Mouse (Mus musculus) CD4-positive helper T cell, adult 2 months (primary cell): ENCODE measurements at regions not wholly inside any gene's neighbourhood (a gene's known extent, or its start where the extent isn't known, plus 50 kb on each side); places are given as distances from the start of the nearest gene placed in this dataset.
A peak's percentile ranks its signal among the peaks of the same experiment; 100 is the strongest.

Experiments
- DNase-seq: peaks from one replicate; pipeline ENCODE4 v3.0.0-alpha.2; 2012; ENCODE audit warnings: low read depth, missing footprints, low spot score

DNA sequence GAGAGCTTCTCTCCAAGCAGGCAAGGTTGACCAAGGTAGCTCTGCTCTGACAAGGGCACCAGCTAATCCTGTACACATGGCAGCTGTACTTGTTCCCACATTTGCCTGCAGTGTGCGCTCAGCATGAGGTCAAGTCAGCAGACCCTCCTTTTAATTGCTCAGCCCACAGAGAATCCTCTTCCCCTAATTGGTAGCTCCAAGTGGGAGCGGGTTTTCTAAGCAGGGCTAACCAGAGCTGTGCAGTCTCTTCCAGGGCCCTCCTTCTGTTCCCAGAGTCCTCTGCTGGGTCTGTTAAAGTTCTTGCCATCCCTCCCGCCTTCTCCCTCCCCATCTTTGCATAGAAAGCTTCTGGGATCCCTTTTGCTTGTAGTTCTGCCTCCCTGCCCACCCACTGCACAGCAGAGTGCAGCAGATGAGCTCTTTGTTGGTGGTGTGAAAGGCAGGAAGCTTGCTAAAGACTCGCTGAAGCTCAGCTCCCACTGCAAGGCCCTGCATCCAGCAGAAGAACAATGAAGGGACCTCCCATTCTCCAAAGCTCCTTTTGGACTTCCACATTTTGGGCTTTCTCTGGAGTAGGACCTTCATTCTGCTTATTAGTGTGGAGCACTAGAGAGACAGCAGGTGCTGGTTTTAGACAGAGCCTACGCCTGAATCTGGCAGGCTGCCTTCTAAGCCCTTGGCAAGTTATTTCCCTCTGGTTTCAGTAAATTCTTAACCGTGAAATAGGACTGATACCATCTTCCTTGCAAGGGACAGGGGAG, 235.3 kb upstream of the Serp2 start:
- no peak for DNase-seq

DNA sequence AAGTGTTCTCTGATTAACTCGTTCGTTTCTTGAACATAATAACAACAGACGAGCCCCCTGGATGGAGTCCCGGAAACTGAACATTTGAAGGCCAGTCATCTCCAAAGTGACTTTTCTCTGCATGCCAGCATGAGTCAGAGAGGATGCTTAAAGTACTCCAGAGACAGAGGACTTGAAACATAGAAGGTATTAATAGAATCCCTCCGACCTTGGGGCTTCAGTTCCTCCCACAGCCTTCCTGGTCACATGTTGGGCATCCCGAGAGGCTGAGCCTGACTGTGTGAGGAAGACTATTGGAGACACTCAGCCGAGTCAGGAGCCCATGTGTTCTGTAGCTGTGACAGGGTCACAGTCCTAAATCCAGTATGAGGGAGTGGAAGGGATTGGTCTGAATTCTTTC, 232.7 kb upstream of the Serp2 start:
- DNase-seq, result no peak

DNA sequence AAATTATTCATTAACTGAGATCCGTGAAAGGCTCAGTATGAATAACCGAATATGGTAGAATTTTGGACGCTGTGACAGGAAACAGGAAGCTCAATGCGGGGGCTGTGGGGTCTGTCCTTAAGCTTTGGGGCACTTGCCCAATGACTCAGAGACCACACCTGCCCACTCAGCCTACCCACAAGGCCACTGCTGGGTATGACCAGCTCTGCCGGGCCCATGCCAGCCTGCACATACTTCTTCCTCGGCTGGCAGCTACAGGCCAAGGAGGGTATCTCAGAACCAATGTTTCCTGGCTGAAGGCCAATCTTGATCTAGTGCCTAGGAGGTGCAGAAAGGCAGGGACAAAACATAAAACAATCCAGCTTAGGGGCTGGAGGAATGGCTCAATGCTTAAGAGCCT, 230.9 kb upstream of the Serp2 start:
- DNase-seq, result no peak

DNA sequence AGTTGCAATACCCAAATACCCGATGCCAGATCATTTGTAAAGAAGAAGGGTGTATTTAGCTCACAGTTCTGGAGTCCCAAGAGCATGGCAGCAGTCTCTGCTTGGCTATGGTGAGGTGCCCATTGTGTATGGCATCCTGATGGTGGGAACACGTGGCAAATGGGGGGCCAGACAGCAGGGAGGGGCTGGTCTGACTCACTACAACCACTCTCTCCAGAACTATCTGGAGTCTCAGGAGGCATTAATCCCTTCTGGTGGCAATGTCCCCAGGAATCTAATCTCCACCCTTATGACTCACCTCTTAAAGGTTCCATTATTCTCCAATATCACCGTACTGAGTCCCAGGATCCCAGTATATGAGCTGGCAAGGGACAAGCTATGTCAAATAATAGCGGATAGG, 229.5 kb upstream of the Serp2 start:
- DNase-seq, result no peak

- DNase-seq, result peak; percentile 83
Measured at GRCm38 (mm10) chr14:76781524-76781880, 224.8 kb upstream of the Serp2 start.

GRCm38 (mm10) chr14:76780572-76781523, 224.2 kb upstream of the Serp2 start:
- DNase-seq, result no peak

DNA sequence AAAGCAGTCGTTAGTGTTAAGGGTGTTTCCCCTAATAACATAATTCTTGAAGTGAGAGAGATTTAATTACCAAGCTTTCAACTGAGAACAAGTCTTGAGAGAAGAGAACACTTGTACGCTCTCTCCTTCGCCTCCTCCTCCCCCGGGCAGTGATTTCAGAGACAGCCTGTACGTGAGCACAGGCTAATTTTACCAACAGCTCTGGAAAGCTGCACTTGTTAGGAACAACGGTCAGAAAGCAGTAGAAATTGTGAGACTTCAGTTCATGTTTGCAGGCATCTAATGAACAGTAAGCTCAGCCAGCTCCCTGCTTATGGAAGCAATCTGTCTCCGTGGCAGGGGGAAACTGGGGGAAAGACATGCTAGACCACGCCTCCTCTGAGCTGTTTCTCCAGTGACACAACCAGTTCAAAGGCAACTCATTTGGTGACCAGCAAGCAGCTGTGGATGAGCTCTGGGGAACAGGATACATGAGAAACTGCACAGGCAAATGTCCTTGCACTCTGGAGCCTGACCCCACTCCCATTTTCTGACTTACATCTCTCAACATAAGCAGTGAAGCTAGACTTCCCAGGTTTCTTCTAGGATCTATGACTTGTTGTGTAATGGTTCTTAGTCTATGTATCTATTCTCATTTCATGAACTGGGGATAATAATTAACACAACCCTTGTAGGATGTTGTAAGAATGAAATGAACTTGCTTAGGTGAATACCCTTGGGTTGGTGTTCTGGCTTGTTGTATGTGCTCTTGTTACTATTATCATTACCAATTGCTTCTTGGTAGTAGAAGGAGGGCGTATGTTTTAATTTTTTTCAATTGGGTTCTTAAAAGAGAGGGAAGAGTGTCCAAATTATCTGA, 222.1 kb upstream of the Serp2 start:
- no peak for DNase-seq

GRCm38 (mm10) chr14:76775387-76775924, 218.8 kb upstream of the Serp2 start:
- no peak for DNase-seq

GRCm38 (mm10) chr14:76772781-76773438, 216.2 kb upstream of the Serp2 start:
- DNase-seq, result no peak

GRCm38 (mm10) chr14:76770106-76770505, 213.4 kb upstream of the Serp2 start:
- no peak for DNase-seq

GRCm38 (mm10) chr14:76767301-76767700, 210.6 kb upstream of the Serp2 start:
- peak; percentile 19 for DNase-seq

DNA sequence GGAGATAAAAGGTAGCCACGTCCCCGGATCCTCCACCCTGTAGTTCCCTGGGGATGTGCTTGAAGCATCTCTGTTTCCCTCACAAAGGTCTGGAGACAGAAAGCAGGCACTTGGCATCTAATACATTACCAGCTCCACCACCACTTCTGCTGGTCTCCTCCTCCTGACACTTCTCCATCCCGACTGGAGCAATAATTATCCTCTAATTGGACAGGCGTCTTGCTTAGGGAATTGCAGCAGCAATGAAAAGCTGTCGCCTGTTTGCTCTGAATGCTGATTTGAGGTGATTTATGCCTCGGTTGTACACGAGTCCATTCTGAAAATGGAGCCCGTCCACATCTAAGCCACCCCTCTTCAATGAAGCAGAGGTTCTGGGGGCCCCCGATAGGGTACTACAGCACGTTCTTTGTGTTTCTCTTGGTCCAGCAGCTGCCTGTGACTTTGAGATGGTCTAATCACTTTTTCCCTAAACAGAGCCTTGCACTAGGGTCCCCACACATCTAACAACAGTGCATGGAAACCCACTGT, 209.6 kb upstream of the Serp2 start:
- no peak for DNase-seq

GRCm38 (mm10) chr14:76765094-76765504, 208.4 kb upstream of the Serp2 start:
- no peak for DNase-seq

- peak; percentile 74 for DNase-seq
Measured at GRCm38 (mm10) chr14:76764390-76764796, 207.7 kb upstream of the Serp2 start.

GRCm38 (mm10) chr14:76763539-76763938, 206.8 kb upstream of the Serp2 start:
- DNase-seq, result no peak

- no peak for DNase-seq
Measured at GRCm38 (mm10) chr14:76762777-76763176, 206.1 kb upstream of the Serp2 start.

- no peak for DNase-seq
Measured at GRCm38 (mm10) chr14:76761691-76762090, 205.0 kb upstream of the Serp2 start.

DNA sequence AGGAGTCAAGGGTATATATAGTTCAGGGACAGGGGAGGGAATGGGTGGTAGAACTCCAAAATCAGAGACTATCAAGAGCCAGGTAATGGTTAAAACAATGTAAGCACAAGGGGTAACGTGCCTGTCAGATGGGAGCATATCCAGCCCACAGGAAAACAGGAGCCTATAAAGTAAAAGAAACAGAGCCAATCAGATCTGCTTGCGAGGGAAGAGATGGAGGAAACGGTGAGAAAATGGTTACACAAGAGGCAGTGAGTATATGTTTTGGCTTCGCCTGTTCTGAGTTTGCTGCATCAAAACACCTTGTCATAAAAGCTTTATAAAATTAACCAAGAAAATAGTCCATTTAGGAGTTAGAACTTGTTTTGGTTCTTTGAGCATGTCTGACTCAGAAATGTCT, 204.6 kb upstream of the Serp2 start:
- DNase-seq, result no peak

GRCm38 (mm10) chr14:76760509-76761023, 203.9 kb upstream of the Serp2 start:
- no peak for DNase-seq

- no peak for DNase-seq
Measured at GRCm38 (mm10) chr14:76759377-76759776, 202.7 kb upstream of the Serp2 start.
